10 mouse cellular contexts compared by ENCODE assay signal in the genomic region with DNA sequence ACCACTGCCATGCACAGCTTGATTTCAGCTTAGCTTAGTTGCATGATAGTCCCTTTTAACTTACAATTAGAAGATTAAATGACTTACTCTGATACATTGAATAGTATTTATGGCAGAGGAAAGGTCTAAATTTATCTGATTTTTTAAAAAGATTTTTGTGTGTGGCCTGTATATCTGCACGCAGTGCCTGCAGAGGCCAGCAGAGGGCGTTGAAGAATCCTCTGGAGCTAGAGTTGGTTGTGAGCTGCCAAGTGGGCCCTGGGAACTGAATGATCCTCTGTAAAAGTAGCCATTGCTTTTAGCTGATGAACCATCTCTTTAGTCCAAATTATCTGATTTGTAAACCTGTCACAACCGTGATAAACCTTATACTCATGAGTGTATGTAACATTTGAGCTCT. TPM values are rescaled to one million over a fixed set of nuclear protein-coding genes. Genes with fewer than 3 reads are reported as not detected.
DNase-seq lines count a peak whose midpoint lies in the region; ATAC-seq and TF ChIP-seq lines count a peak whose summit lies in the region.
"Had no signal": no experiment of that assay in that cellular context is flagged by ENCODE, and none has a peak within 500 bp of the region (broad histone marks: within the 10 kb centered on the region; RNA-seq: fewer than 3 reads in every experiment).

No protein-coding gene starts in this region.

- H3K4me1 ChIP-seq in G1E (ENCODE audit: insufficient read depth, low read depth, low read length): no peaks in the 10 kb centered on the region
- H3K4me1 ChIP-seq: limb, embryonic 13.5 days had no signal

- TF ChIP-seq CTCF in G1E (IDR thresholded peaks at IDR 0.05; ENCODE audit: low read depth, low read length): peak; percentile 51

- no peaks in the 10 kb centered on the region for H3K9me3 ChIP-seq in G1E (replicated peaks)
- H3K9me3 ChIP-seq: limb, embryonic 13.5 days had no signal

- H3K4me3 ChIP-seq in G1E (ENCODE audit: low read depth, low read length): no peak overlapping the region
- H3K4me3 ChIP-seq: limb, embryonic 13.5 days had no signal

- no peak for ATAC-seq in G1E (ENCODE audit: extremely low read depth, insufficient number of reproducible peaks, low FRiP score, poor library complexity, severe bottlenecking)

- H3K36me3 ChIP-seq in G1E (replicated peaks): no peaks in the 10 kb centered on the region
- H3K36me3 ChIP-seq: limb, embryonic 13.5 days had no signal

- DNase-seq in heart, postnatal 4 days: peak; percentile 11
- no peak for DNase-seq in heart, adult 8-10 months (ENCODE audit: low spot score)
- peak; percentile 48 for DNase-seq in 3T3-L1 (ENCODE audit: low read depth, low spot score)
- no peak for DNase-seq in G1E (ENCODE audit: low spot score)
- peak; percentile 70 for DNase-seq in embryo, embryonic 10.5 days (ENCODE audit: low spot score)
- DNase-seq in mesoderm, embryonic 11.5 days (ENCODE audit: low read depth, low spot score): peak; percentile 41
- no peak for DNase-seq in urinary bladder, postnatal 10 days (ENCODE audit: low spot score)
- DNase-seq in gastrocnemius, adult 18-20 months (ENCODE audit: low spot score): no peak

- peaks cover 22% of the 10 kb centered on the region for H3K27me3 ChIP-seq in G1E (ENCODE audit: insufficient read depth, low read length)
- H3K27me3 ChIP-seq: limb, embryonic 13.5 days had no signal

RNA-seq across cellular contexts. Expression of gene Smyd1, which starts 23.3 kb away (rescaled TPM):
- total RNA-seq in heart, postnatal 4 days (2021): 100 to 1,000 TPM; 351 to 365 TPM
- total RNA-seq in heart, adult 8-10 months (2022): 100 to 1,000 TPM; 345 to 402 (median 349) TPM
- not detected in 2 replicates for total RNA-seq in G1E (2014; fragmentation: Nextera tagmentation)
- total RNA-seq in G1E (2017): 0.16 and 0.64 TPM in 2 replicates
- not detected in 2 replicates for polyA plus RNA-seq in G1E (2012)
- 100 to 1,000 TPM; 308 to 323 TPM for total RNA-seq in gastrocnemius, adult 18-20 months (2021)

RNA-seq across cellular contexts. Expression of gene Cd8b1, which starts 23.8 kb away (rescaled TPM):
- total RNA-seq in heart, postnatal 4 days (2021): under 1 TPM; 0.23 to 0.31 TPM
- under 1 TPM in 2 of 4 experiments, not detected in 2; 0.17 to 0.19 TPM for total RNA-seq in heart, adult 8-10 months (2022)
- total RNA-seq in G1E (2014; fragmentation: Nextera tagmentation): not detected in 2 replicates
- 0.11 and 0.23 TPM in 2 replicates for total RNA-seq in G1E (2017)
- not detected in 2 replicates for polyA plus RNA-seq in G1E (2012)
- total RNA-seq in gastrocnemius, adult 18-20 months (2021): not detected
- polyA plus RNA-seq: embryonic facial prominence, embryonic 14.5 days; limb, embryonic 13.5 days had no signal

RNA-seq across cellular contexts. Expression of gene Krcc1, which starts 27.3 kb away (rescaled TPM):
- total RNA-seq in heart, postnatal 4 days (2021): 10 to 100 TPM; 55.9 to 61.1 TPM
- 10 to 100 TPM; 49.5 to 61.3 (median 54.1) TPM for total RNA-seq in heart, adult 8-10 months (2022)
- total RNA-seq in G1E (2014; fragmentation: Nextera tagmentation) (85.5 and 90.2 TPM in 2 replicates), G1E (2017) (113 and 123 TPM in 2 replicates)
- 50.1 and 64.3 TPM in 2 replicates for polyA plus RNA-seq in G1E (2012)
- 10 to 100 TPM; 26.4 to 36.1 TPM for total RNA-seq in gastrocnemius, adult 18-20 months (2021)

Comparison
In these comparisons a context has a peak if more than half of its experiments do, and no peak if none do; other contexts are left out.
1. DNase-seq: peak in heart, postnatal 4 days (single experiment), 3T3-L1 (single experiment), embryo, embryonic 10.5 days (single experiment) and mesoderm, embryonic 11.5 days (single experiment); none in heart, adult 8-10 months (single experiment), G1E (single experiment), urinary bladder, postnatal 10 days (single experiment) and gastrocnemius, adult 18-20 months (single experiment).
2. RNA of gene Smyd1, which starts 23.3 kb away (total RNA-seq): 351 to 365 TPM in heart, postnatal 4 days, 345 to 402 TPM in heart, adult 8-10 months and 308 to 323 TPM in gastrocnemius, adult 18-20 months; 0.16 to 0.64 TPM in G1E; every median in the first group is over 100 times any median in the second.